Mouse (Mus musculus) urinary bladder, postnatal 10 days (tissue): ENCODE data around the gene Pot1b.

Source experiments
- DNase-seq: peaks from one replicate; pipeline ENCODE4 v3.0.0; 2022; ENCODE audit warnings: low spot score

Gene Pot1b

GRCm38 (mm10) chr17:55711984-55712811 lies at the start of gene Pot1b:
Gene Pot1b (minus strand): TSS chr17:55712628.
- DNase-seq, result peak; percentile 92

- no peak for DNase-seq
Observed at GRCm38 (mm10) chr17:55751170-55751569, 38.7 kb upstream of the Pot1b start.

GRCm38 (mm10) chr17:55749786-55750185 lies 37.4 kb upstream of the Pot1b start, which contains the start of gene Adgre4:
Gene Adgre4 (plus strand): TSS chr17:55749984.
- DNase-seq, result no peak

GRCm38 (mm10) chr17:55736675-55737074 lies 24.2 kb upstream of the Pot1b start:
- no peak for DNase-seq

- no peak for DNase-seq
Observed at GRCm38 (mm10) chr17:55726193-55726592, 13.8 kb upstream of the Pot1b start.

GRCm38 (mm10) chr17:55722250-55722649 lies 9.8 kb upstream of the Pot1b start:
- DNase-seq, result no peak

GRCm38 (mm10) chr17:55721270-55721669 lies 8.8 kb upstream of the Pot1b start:
- DNase-seq, result no peak

- DNase-seq, result no peak
Observed at GRCm38 (mm10) chr17:55702865-55703264, 9.6 kb downstream of the Pot1b start.

- DNase-seq, result peak; percentile 36
Observed at GRCm38 (mm10) chr17:55702161-55702820, 10.1 kb downstream of the Pot1b start.

GRCm38 (mm10) chr17:55699388-55699787 lies 13.0 kb downstream of the Pot1b start:
- no peak for DNase-seq

- DNase-seq, result no peak
Observed at GRCm38 (mm10) chr17:55661099-55661498, 51.3 kb downstream of the Pot1b start.

- no peak for DNase-seq
Observed at GRCm38 (mm10) chr17:55625092-55625491, 87.3 kb downstream of the Pot1b start, which contains the start of gene Vmn2r118. Gene Vmn2r118 (minus strand): TSS chr17:55625192.
